Mouse (Mus musculus): ENCODE results near the gene A530064D06Rik.

GRCm38 (mm10) chr17:48132810-48133209 is 34.3 kb downstream of the A530064D06Rik start:
- no peak for TF ChIP-seq CTCF (IDR thresholded peaks at IDR 0.05; ENCODE audit: borderline replicate concordance, insufficient read depth, low read depth, low read length)
- no peak for TF ChIP-seq POLR2A (IDR thresholded peaks at IDR 0.05; ENCODE audit: borderline replicate concordance, insufficient read depth, low read length)
